Mouse (Mus musculus): ENCODE results near the gene Kcmf1.
"Not testable (repeated sequence)": the region's sequence is repeated elsewhere in the genome, so short reads cannot be mapped to it uniquely, and the experiment has no call there.

Gene Kcmf1

DNA sequence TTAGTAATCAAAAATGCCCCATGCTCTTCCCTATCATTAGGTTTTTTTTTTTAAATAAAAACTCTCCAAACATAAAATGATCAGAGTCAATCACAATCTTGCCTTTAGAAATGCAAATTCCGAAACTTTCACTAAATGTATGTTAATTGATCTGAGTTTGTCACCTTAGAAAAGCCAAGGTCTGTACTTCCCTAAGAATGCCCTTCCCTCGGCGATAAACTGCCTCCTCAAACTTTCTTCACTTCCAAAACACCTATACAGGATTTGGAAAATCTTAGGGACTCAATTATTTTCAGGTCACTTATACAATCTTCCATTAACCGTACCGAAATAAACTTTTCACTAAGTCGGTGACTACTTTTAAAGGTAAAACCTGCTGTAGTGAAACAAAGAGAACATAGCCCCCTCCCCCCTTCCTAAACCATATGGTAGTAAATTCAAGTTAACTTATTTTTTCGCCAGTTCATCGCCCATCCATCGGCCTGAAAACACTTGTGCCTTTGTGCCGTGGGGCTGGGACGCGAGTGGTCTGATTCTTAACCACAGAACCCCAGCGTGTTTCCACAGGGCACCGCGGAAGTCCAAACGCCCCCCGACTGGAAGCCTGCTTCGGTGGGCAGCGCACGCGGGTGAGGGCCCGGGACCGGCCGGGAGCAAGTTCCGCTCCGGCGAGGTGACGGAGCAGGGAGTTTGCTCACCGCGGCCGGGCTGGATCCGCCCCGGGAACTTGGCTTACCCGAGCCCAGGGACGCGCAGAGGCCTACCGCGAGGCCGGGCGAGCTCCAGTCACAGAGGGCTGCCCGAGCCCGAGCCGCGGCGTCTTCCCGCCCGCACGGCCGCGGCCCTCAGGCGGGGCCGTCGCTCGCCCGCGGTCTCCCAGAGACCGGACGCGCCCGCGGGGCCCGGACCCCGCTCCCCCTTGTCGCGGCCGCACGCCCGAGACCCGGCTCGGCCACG is 1.3 kb downstream of the Kcmf1 start:
- peak; percentile 47 for DNase-seq

DNA sequence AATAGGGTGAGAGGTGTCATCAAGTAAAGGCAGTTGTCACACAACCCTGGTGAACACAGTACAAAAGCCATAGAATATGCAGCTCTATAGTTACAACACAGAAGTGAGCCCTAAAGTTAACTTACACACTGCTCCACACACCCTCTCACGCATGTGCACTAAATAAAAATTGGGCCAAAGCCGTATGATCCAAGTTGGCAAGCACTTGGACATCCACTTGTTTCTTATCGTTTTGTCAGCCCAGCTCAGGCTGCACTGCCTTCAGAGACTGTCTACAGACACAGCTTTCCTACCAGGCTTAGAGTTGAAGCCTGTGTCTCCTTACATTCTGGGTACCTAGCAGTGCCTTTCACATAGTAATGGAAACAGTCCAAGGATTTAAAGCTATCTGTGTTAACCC is 4.8 kb downstream of the Kcmf1 start:
- DNase-seq = no peak

DNA sequence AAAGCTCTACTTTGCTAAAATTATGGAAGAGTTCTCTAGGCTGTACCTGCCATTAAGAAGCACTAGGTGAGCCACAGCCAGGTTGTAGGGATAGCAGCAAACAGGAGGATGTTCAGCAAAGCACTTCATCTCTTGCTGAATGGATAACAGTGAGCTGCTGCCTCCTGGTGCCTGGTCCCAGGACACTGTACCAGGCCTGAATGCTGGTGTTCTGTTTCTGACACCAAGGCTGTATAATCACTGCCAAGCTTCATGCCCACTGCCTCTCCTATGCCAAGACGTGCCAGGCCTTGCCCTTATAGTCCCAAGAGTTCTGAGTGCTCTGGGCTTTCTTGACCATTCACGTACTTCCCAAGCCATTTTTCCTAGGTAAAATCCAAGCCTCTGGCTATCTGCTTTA is 8.5 kb downstream of the Kcmf1 start:
- DNase-seq = no peak

DNA sequence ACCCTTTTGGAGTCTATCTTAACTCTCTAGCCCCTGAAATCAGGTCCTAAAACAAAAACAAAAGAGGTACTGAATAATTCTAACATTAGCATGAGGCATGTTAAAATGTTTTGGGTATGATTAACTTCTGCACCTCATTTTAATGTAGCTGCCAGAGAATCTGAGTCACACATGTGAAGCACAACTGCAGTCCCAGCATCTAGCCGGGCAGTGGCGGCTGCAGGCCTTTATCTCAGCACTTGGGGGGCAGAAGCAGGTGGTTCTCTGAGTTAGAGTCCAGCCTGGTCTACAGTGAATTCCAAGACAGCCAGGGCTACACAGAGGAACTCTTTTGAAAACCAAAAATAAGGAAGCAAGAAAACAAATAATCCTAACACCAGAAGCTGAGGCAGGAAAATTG is 11.1 kb downstream of the Kcmf1 start:
- DNase-seq = no peak

DNA sequence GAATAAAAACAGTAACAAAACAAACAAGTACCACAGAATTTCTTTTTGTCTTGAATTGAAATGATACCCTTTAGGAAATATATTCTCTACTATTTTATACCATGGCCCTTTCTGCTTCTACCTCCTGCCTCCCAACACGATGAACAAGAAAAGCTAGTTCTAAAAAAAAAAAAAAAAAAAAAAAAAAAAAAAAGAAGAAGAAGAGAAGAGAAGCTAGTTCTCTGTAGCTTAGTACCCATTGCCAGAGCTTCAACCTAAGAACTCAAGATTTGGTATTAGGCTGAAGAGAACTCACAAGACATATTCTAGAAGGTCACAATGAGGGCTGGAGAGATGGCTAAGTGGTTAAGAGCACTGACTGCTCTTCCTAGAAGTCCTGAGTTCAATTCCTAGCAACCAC is 14.5 kb downstream of the Kcmf1 start:
- DNase-seq = no peak

DNA sequence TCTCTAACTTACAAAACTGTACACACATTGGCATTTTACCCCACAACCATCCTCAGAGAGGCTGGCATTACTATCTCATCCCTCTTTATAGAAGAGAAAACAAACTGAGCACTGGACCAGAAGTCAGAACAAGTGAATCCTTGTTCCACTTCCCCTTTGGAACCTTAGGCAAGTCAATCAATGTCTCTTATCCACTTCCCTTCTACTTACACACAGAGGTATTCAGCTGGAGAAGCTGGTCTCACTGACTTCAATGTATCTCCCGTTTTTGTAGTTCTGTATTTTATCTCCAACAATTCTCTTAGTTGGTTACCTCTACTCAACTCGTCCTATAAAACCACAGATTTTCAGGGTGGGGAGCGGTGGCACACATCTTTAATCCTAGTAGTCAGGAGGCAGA is 15.0 kb downstream of the Kcmf1 start:
- no peak for DNase-seq

DNA sequence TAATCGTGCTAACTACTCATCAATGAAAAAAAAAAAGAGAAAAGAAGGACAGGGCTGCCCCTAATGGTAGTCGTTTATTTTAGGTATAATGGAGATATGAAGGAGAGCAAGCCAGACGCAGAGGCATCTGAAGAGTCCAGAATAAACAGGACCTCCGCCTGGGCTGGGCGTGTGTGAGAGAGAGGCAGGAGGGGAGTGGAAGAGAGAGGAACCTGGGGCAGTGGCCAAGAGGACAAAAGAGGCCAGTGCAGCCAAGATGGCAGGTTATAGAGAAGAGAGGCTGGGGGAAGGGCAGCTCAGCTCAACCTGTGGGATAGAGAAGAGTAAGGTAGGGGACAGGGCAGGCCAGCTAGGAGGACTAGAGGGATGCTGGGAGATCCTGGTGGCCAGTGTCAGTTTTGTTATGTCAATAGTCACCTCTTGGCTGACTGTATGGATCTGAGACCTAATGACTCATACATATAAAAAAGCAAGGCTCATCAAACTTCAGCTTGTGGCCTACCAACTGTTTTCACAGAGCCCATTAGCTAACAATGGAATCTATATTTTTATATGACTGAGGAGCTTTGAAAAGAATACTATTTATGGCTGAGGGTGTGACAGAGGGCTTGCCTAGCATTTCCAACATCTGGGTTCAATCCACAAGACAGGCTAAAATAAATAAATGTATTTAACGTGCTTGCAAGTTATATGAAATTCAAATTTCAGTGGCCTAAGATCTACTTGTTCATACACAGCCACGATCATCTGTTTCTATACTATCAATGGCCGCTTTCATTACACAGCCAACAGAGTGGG is 16.9 kb downstream of the Kcmf1 start:
- DNase-seq = no peak

DNA sequence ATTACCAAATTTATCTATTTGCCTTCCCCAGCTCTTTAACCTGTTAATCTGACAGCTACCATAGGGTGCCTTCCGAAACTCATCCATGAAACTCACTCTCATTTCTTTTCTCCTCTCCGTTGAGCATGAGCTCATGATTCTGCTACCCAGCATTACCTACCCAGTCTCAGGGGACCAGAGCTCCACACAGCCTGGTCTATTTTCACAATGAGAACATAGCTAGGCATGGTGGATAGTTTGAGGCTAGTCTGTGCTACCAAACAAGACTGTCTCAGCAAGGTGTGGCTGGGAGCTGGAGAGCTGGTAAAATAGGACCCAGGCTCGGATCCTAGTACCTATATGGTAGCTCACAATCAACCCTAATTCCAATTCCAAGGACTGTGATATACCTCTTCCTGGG is 17.6 kb downstream of the Kcmf1 start:
- DNase-seq = no peak

DNA sequence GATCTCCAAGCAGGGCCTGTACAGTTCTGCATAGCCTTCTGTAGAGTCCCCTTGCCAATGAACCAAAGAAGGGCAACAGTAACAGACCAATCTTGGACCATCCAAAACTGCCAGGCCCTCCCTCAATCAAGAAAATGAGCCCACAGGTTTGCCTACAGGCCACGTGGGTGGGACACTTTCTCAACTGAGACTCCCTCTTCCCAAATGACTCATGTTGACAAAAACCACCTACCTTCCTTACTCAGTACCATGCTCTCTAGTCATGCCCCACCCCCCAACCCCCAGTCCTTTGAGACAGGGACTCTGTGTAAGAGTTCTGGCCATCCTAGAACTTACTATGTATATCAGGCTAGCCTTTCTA is 18.2 kb downstream of the Kcmf1 start:
- DNase-seq = no peak

DNA sequence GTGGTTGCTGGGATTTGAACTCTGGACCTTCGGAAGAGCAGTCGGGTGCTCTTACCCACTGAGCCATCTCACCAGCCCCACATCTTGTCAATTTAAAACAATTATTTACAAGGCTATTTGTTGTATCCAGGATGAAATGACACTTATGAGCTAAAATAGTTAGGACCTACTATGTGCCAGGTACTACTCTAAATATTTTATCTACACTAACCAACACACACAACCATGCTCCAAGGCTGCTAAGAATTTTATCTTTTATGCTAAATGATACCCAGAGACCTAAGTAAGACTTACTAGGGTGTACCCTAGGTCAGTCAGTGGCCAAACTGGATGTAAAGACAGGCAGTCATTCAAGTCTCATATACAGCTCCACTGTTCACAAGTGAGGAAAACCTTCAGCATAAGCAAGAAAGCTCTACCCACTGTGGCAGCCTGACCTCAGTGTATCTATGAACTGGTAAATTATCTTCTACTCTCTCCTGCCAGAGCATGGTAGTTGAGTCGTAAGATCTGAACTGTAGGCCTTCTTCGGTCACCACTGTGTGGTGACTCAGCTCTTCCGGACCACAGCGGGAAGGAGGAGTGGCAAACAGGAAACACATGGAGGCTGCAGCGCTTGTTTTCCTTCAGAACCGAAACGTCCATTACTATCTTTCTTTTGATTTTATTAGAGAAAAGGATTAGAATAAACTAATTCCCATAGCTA is 18.7 kb downstream of the Kcmf1 start:
- no peak for DNase-seq

DNA sequence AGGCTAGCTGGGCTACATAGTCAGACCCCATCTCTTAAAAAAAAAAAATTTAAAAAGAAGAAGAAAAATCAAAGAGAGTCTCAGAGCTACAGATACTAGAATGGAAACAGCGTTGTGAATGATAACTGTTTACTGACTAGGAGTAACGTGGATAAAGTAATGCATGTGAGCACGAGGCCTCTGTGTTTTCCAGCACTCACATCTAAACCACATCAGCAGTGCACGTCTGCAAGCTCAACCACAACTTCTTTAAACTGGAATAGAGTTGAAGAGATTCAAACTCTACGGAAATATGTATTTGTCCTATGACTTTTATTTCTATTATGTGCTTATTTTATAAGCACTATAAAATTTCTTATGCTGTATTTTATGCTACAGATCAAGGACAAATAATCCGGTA is 23.1 kb downstream of the Kcmf1 start:
- DNase-seq = no peak

DNA sequence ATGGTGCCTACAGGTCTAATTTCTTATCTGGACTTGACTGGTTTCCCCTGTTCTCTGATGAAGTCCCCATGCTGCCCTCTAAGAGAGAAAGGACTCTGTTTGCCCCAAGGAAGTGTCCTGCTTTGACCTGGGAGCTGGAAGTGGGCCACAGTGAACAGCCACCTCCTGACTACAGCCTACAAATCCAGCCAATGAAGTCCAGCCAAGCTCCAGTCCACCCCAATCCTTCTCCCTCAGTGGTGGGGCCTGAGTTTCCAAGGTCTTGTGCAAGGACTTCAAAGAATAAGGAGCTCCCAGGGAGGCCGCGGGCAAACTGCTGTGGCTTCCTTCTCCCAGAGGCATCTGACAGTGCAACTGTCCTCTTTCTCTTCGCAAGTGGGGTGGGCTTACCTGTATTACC is 26.4 kb downstream of the Kcmf1 start:
- peak; percentile 18 for DNase-seq

DNA sequence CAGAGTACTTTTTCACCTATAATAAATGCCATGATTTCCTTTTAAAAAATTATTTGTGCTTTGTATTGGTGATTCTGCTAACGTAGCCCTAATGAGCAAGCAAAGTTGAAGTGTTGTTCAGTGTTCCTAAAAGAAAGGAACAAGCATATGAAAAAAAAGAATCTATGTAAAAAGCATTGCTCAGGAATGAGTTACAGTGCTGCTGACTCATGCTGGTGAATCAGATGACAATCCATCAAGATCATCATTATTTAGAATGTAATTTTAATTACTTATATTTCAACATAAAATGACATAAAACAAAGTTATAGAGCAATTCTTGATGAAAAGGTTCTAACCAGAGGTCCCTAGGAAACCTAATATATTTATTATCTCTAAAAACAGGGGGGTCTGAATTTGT is 27.5 kb downstream of the Kcmf1 start:
- DNase-seq = no peak

DNA sequence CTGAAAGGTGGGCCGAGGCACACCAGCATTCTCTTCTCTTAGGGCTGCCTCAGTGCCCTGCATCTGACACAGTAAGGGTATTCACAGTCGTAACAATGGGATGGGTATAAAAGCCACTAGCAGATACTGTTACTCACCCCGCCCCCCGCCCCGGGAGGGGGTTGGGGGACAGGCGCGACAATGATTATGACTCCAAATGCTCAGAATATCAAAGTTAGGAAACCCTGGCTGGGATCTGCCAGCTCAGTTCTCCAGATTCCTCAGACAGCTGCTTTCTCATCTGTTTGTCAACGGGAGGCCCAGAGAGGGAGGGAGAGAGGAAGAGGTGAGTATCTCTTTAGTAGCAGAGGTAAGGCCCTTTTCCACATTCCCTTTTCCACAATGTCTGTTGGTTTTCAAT is 30.2 kb downstream of the Kcmf1 start:
- no peak for DNase-seq

DNA sequence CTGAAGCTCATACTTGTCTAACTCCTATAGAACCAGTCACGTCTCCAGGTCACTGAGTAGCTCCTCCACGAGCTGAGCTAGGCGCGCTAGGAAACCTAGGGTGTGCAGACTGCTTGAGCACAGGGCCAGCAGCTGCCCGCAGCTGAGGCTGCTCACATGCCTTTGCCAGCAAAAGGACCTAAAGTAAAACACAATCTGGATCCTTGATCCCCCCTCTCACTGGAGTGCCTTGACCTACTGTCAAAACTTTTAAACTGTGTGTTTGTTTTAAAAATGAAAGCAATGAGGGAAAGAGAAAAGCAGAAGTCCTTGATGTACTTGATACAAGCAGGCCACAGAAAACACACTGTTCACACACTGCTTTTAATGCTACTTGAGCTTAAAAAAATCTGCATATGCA is 31.1 kb downstream of the Kcmf1 start:
- no peak for DNase-seq

DNA sequence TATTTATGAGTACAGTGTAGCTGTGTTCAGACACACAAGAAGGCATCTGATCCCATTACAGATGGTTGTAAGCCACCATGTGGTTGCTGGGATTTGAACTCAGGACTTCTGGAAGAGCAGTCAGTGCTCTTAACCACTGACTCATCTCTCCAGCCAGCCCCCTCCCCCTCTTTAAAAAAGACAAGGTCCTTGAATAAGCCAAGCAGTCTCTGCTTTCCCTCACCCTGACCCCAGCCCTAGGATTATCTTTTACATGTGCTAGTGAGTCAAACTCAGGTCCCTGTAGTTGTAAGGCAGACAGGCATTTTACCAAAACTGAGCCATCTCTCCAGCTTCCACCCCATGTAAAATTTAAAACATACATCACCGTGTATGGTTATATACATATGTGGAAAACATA is 32.0 kb downstream of the Kcmf1 start:
- DNase-seq = no peak

DNA sequence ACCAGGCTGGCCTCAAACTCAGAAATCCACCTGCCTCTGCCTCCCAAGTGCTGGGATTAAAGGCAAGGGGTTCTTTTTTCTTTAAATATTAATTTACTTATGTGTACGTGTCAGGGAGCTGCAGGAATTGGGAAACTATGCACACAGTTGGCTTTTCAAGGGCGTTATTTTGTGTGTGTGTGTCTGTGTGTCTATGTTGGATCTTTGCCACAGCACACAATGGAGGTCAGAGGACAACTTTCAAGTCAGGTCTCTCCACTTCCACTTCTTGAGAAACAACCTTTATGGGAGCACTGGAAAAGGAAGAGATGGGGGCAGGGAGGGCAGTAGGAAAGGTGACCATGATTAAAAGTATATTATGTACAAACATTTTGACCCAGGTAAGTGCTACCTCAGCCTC is 33.5 kb downstream of the Kcmf1 start:
- DNase-seq = no peak

DNA sequence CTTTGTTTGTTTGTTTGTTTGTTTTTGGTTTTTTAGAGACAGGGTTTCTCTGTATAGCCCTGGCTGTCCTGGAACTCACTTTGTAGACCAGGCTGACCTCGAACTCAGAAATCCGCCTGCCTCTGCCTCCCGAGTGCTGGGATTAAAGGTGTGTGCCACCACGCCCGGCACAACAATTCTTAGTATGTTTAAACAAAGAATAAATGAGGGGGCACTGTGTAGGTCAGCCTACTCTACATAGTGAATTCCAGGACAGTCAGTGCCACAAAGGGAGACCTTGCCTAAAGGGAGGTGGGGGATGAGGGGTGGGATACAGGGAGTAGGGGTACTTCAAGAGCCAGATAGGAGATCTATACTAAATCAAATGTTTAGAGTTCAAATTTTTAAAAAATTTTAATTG is 37.1 kb downstream of the Kcmf1 start:
- not testable (repeated sequence) for DNase-seq

DNA sequence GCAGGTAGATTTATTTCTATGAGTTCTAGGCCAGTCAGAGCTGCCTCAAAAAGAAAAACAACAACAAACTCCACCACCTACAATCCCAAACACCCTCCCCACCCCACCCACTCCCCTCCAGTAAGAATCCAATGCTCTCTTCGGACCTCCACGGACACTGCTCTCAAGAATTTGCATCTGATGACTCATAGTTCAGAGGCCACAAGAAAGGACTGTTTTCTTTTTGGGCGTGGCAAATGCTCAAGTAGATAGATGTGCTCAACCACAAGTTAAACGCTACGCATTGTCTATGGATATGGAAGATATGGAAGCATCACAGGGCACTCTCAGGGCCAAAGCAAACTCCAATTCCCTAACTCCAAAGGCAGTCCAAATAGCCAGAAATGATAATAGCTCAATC is 45.5 kb downstream of the Kcmf1 start:
- DNase-seq = no peak

DNA sequence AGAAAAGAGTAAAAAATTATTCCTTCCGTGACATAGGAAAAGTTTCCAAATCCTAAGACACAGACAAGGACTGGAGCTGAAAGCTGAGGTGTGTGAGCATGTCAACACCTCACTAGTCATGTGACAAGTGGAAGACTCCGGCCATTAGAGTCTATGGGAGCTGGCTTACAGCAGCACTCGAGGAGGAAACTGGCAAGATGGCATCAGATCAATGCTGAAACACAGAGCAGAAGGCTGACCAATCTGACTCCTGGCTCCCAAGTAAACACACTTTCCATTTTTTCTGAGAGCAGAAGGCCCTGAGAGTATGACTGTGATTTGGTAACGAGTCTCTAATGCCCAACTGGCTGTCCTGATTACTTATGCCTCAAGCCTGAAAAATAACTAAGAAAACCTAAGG is 47.6 kb downstream of the Kcmf1 start:
- DNase-seq = no peak

DNA sequence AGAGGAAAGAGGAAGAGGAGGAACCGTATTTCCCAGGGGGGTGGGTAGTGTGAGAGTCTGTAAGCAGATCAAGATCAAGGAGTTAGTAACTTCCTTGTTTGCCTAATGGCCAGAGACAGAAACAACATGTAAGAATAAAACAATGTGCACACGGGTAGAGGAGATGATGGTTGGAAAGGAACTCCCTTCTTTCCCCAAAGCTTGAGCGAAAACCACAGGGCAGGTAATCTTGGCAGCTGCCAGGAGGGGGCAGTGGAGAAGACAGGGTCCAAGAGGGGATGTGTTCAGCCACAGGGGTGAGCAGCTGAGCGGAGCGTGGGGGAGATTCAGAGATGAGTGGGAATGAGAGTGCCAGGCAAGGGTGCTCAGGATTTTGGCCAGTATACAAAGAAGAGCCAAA is 48.1 kb downstream of the Kcmf1 start:
- no peak for DNase-seq

DNA sequence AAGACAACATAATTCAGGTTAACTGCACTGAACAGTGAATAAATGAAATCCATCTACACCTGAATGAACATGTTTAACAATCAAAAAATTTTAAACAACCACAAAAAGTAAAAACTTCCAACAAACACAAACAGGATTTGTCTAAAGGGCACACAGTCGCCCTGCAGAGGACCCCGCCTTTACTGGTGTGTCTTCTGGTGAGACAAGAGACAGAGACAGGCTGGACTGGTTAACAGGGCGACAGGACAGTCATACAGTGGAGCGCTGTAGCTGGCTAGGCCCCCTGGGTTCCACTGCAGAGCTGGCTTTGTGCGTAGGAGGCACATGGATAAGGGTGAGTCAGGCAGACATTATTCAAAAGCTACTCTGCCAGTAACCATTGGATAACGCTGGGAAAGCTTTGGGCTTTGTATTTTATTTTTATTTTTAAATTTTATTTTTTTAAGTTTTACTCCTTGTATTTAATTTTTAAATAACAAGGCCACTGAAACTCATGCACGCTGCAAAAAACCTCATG is 57.7 kb downstream of the Kcmf1 start:
- no peak for DNase-seq
